Mouse (Mus musculus): ENCODE results near the gene Actr10.

DNA sequence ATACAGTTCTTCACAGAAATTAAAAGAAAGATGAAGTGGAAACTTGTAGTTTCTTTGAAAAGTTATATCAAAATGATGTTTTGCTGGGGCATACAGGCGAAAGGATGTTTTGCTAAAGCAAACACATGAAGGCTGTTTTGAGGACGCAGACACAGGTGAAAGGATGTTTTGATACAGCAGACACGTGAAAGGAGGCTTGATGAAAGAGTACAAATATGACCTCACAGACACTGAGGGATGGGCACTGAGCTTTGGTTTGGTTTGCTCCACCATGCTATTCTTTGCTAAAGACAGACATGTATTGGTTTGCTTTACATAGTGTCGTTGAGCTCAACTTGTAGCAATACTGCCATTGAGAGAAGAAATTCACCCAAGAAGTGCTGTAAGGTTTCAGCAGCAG is 7.9 kb upstream of the Actr10 start:
- TF ChIP-seq CTCF (IDR thresholded peaks at IDR 0.05; ENCODE audit: extremely low read depth, insufficient read depth, insufficient read length, insufficient replicate concordance): no peak
- TF ChIP-seq POLR2A (IDR thresholded peaks at IDR 0.05; ENCODE audit: low read depth, low read length): no peak
